Mouse (Mus musculus) megakaryocyte, embryonic 14.5 days (primary cell): ENCODE data around the gene Shank2.

Source experiments
- FLI1 ChIP-seq: IDR thresholded peaks from 2 replicates; pipeline ENCODE4 v1.6.1; 2012; ENCODE audit warnings: low read length, inconsistent platforms, mixed read lengths
- GATA1 ChIP-seq: IDR thresholded peaks from 3 replicates; pipeline ENCODE4 v1.6.1; 2012; ENCODE audit warnings: mixed read lengths, low read length, inconsistent platforms, borderline replicate concordance

DNA sequence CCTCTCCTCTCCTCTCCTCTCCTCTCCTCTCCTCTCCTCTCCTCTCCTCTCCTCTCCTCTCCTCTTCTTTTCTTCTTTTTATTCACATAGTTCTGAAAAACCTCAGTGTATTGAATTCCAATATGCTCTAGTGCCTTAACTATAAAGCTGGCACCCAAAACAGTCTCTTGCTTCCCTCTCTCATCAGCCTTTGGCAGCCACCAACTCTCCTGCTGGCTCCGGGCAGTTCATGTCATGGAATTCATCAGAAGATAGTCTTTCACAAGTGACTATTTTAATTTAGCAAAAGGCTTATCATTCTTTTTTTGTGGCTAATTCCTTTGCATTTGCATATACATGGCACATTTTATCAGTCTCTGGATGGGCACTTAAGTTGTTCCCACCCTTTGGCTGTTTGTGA, 203.4 kb downstream of the Shank2 start:
- TF ChIP-seq GATA1 (no peak), FLI1 (no peak)
